Mouse (Mus musculus): ENCODE measurements at regions not wholly inside any gene's neighbourhood (a gene's known extent, or its start where the extent isn't known, plus 50 kb on each side); places are given as distances from the start of the nearest gene placed in this dataset.

DNA sequence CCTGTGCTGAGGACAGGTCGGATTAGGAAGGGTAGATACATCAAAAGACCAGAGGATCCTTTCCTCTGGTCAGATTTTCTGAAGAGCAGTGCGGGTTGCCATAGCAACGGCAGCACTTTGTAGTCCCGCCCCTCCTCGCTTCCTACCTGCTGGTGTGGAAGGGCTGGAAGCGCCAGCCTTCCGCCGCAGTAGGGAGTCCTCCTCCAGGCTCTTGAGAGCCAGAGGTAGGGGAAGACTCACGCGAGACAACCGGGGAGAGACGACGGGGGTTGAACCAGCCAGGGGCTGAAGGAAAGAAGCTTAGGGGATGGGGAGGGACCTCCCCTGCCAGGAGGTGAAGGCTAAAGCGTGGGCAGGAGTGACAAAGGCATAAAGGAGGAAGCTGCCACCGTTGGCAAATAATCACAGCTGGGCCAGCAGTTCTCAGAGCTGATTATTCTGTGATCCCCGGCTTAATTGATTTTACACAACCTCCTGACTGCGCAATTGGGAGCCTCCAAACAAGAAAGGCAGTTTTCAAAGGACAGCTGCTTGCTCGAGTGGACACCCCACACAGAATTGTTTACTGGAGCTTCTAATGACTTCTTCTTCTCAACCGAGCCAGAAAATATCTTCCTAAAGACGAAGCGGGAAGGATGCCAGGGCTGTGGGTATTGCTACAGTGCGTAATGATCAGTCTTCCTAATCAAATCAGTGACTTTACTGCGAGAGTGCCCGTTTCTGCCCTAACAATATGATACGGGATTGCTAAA, 98.8 kb downstream of the Rpap3 start:
- Histone ChIP-seq H3K27me3 (ENCODE audit: insufficient read depth, low read length) (no peaks in the 10 kb centered on the region), H3K9ac (peak overlapping the region; percentile 71), H3K9me3 (ENCODE audit: low read length) (no peaks in the 10 kb centered on the region), H3K4me3 (ENCODE audit: low read depth, low read length) (peak overlapping the region; percentile 43), H3K4me2 (ENCODE audit: low read depth) (peak overlapping the region; percentile 84), H3K36me3 (ENCODE audit: insufficient read depth) (no peaks in the 10 kb centered on the region), H3K4me1 (ENCODE audit: insufficient read depth) (peaks cover 8% of the 10 kb centered on the region), H3K27ac (ENCODE audit: low read depth, low read length) (peak overlapping the region; percentile 90)
- WGBS: under 1% methylated on average over 25 of the region's 25 CpGs
- ATAC-seq: peak; percentile 92
- DNase-seq: peak; percentile 91
- TF ChIP-seq CTCF (IDR thresholded peaks at IDR 0.05; ENCODE audit: low read depth): no peak

GRCm38 (mm10) chr15:97606232-97606629, 99.4 kb downstream of the Rpap3 start:
- H3K4me1 ChIP-seq (ENCODE audit: insufficient read depth): peaks cover 8% of the 10 kb centered on the region
- no peaks in the 10 kb centered on the region for H3K36me3 ChIP-seq (ENCODE audit: insufficient read depth)
- no peaks in the 10 kb centered on the region for H3K27me3 ChIP-seq (ENCODE audit: insufficient read depth, low read length)
- no peak for TF ChIP-seq CTCF (IDR thresholded peaks at IDR 0.05; ENCODE audit: low read depth)
- DNase-seq: no peak
- peak overlapping the region; percentile 90 for H3K27ac ChIP-seq (ENCODE audit: low read depth, low read length)
- peak overlapping the region; percentile 84 for H3K4me2 ChIP-seq (ENCODE audit: low read depth)
- H3K4me3 ChIP-seq (ENCODE audit: low read depth, low read length): peak overlapping the region; percentile 43
- H3K9ac ChIP-seq: peak overlapping the region; percentile 71
- 21% methylated on average over 6 of the region's 6 CpGs for WGBS
- ATAC-seq: peak; percentile 21
- no peaks in the 10 kb centered on the region for H3K9me3 ChIP-seq (ENCODE audit: low read length)

DNA sequence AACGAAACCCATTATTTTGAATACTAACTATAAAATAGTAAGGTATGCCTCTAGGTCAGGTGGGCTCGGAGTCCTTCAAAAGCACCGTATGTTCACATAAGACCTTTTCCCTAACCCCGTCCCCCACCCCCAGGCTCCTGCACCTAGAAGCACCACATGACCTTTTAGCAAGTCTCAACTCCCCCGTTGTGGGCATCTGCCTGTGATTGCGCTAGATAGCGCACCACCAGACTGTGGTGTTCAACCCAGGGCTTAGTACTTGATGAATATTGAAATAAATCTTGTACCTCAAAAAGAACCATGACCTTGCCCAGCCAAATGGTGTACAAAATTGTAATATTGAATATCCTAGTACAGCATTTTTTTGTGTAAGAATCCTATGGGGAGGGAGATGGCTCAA, 99.8 kb downstream of the Rpap3 start:
- Histone ChIP-seq H3K4me3 (ENCODE audit: low read depth, low read length) (no peak overlapping the region), H3K9ac (no peak overlapping the region; the same call in 1 of the 2 replicates), H3K36me3 (ENCODE audit: insufficient read depth) (no peaks in the 10 kb centered on the region), H3K4me2 (ENCODE audit: low read depth) (no peak overlapping the region), H3K4me1 (ENCODE audit: insufficient read depth) (peaks cover 8% of the 10 kb centered on the region), H3K9me3 (ENCODE audit: low read length) (no peaks in the 10 kb centered on the region), H3K27ac (ENCODE audit: low read depth, low read length) (peak overlapping the region; percentile 90; the same call in 1 of the 2 replicates), H3K27me3 (ENCODE audit: insufficient read depth, low read length) (no peaks in the 10 kb centered on the region)
- DNase-seq (no peak), ATAC-seq (no peak)
- TF ChIP-seq CTCF (IDR thresholded peaks at IDR 0.05; ENCODE audit: low read depth): no peak
- WGBS: 86% methylated on average over 7 of the region's 7 CpGs

- 47% methylated on average over 6 of the region's 6 CpGs for WGBS
- Histone ChIP-seq H3K4me1 (ENCODE audit: insufficient read depth) (peaks cover 8% of the 10 kb centered on the region), H3K27me3 (ENCODE audit: insufficient read depth, low read length) (no peaks in the 10 kb centered on the region), H3K27ac (ENCODE audit: low read depth, low read length) (no peak overlapping the region), H3K4me2 (ENCODE audit: low read depth) (no peak overlapping the region), H3K4me3 (ENCODE audit: low read depth, low read length) (no peak overlapping the region), H3K36me3 (ENCODE audit: insufficient read depth) (no peaks in the 10 kb centered on the region), H3K9me3 (ENCODE audit: low read length) (no peaks in the 10 kb centered on the region), H3K9ac (no peak overlapping the region)
- ATAC-seq: no peak
- peak; percentile 65 for TF ChIP-seq CTCF (IDR thresholded peaks at IDR 0.05; ENCODE audit: low read depth)
- peak; percentile 46 for DNase-seq
These were observed 102.1 kb downstream of the Rpap3 start for GRCm38 (mm10) chr15:97603492-97603891.

- DNase-seq (no peak), ATAC-seq (no peak)
- H3K27me3 ChIP-seq (ENCODE audit: insufficient read depth, low read length): no peaks in the 10 kb centered on the region
- no peak overlapping the region for H3K4me2 ChIP-seq (ENCODE audit: low read depth)
- no peak overlapping the region for H3K9ac ChIP-seq
- H3K4me1 ChIP-seq (ENCODE audit: insufficient read depth): no peaks in the 10 kb centered on the region
- H3K9me3 ChIP-seq (ENCODE audit: low read length): no peaks in the 10 kb centered on the region
- no peak for TF ChIP-seq CTCF (IDR thresholded peaks at IDR 0.05; ENCODE audit: low read depth)
- 58% methylated on average over 8 of the region's 8 CpGs for WGBS
- H3K36me3 ChIP-seq (ENCODE audit: insufficient read depth): no peaks in the 10 kb centered on the region
- H3K27ac ChIP-seq (ENCODE audit: low read depth, low read length): no peak overlapping the region
- no peak overlapping the region for H3K4me3 ChIP-seq (ENCODE audit: low read depth, low read length)
These were observed 107.4 kb downstream of the Rpap3 start for GRCm38 (mm10) chr15:97598270-97598669.

- ATAC-seq (no peak), DNase-seq (no peak)
- Histone ChIP-seq H3K36me3 (ENCODE audit: insufficient read depth) (no peaks in the 10 kb centered on the region), H3K27ac (ENCODE audit: low read depth, low read length) (no peak overlapping the region), H3K9me3 (ENCODE audit: low read length) (no peaks in the 10 kb centered on the region), H3K4me1 (ENCODE audit: insufficient read depth) (no peaks in the 10 kb centered on the region), H3K4me2 (ENCODE audit: low read depth) (no peak overlapping the region), H3K27me3 (ENCODE audit: insufficient read depth, low read length) (no peaks in the 10 kb centered on the region), H3K4me3 (ENCODE audit: low read depth, low read length) (no peak overlapping the region), H3K9ac (no peak overlapping the region)
- TF ChIP-seq CTCF (IDR thresholded peaks at IDR 0.05; ENCODE audit: low read depth): no peak
- WGBS: 80% methylated on average over 8 of the region's 8 CpGs
These were observed 109.0 kb downstream of the Rpap3 start for GRCm38 (mm10) chr15:97596514-97597081.

DNA sequence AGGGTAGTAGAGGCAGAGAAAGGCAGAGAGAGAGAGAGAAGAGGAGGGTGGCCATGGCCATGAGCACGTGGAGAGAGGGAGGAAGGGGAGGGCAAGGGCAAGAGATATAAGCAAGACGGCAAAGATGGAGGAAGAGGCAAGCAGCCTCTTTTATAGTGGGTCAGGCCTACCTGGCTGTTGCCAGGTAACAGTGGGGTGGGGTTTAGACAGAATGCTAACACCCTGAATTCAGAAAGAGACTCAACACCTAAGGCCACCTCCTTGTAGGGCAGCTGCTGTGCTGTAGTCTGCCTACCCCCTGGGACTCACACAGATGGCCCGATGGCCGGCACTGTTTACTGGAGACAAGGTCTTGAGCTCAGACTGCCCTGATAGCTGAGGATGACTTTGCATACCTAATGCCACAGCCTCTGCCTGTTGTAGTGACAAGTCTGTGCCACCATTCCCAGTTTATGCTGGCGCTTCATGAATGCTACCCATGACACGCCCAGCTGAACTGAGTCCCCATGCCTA, 110.3 kb downstream of the Rpap3 start:
- DNase-seq: no peak
- H3K36me3 ChIP-seq (ENCODE audit: insufficient read depth): no peaks in the 10 kb centered on the region
- no peaks in the 10 kb centered on the region for H3K9me3 ChIP-seq (ENCODE audit: low read length)
- H3K4me3 ChIP-seq (ENCODE audit: low read depth, low read length): no peak overlapping the region
- 85% methylated on average over 6 of the region's 6 CpGs for WGBS
- ATAC-seq: no peak
- H3K4me2 ChIP-seq (ENCODE audit: low read depth): no peak overlapping the region
- H3K4me1 ChIP-seq (ENCODE audit: insufficient read depth): no peaks in the 10 kb centered on the region
- TF ChIP-seq CTCF (IDR thresholded peaks at IDR 0.05; ENCODE audit: low read depth): no peak
- no peak overlapping the region for H3K27ac ChIP-seq (ENCODE audit: low read depth, low read length)
- H3K27me3 ChIP-seq (ENCODE audit: insufficient read depth, low read length): no peaks in the 10 kb centered on the region
- H3K9ac ChIP-seq: no peak overlapping the region
